Mouse (Mus musculus): ENCODE data around the gene Dnajb9.

DNA sequence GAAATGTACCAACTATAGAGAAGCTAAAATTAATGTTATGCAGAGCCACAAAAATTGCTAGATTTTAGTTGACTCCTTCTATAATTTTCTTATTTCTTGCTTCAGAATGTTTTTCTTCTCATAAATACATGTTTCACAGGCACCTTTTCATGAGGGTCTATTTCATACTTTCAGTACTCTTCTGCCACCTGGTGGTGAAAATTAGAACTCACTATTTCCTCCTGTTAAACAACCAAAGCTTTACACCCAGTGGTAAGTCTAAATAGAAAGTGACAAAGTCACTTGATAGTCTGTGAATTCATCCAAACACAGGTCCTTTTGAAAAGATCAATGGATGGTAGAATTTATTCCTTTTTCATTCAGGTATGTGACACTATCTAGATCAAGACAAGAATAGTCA is 43.2 kb downstream of the Dnajb9 start:
- no peak for TF ChIP-seq POLR2A (IDR thresholded peaks at IDR 0.05; ENCODE audit: borderline replicate concordance, extremely low read depth, insufficient read depth, insufficient read length, poor library complexity, severe bottlenecking)
- TF ChIP-seq CTCF (IDR thresholded peaks at IDR 0.05; ENCODE audit: borderline replicate concordance, extremely low read depth, insufficient read depth, insufficient read length) = peak; percentile 33; the same call in 1 of the 2 replicates
